Mouse (Mus musculus) heart, postnatal 0 days (tissue): ENCODE results near the gene Tmem259.

Source experiments
- CTCF ChIP-seq: IDR thresholded peaks from 2 replicates; pipeline ENCODE4 v1.5.1; 2016; ENCODE audit warnings: antibody characterized with exemption, control low read depth, low read depth
- EP300 ChIP-seq: IDR thresholded peaks from 2 replicates; pipeline ENCODE4 v1.6.1; 2016; ENCODE audit warnings: antibody characterized with exemption, low read depth

DNA sequence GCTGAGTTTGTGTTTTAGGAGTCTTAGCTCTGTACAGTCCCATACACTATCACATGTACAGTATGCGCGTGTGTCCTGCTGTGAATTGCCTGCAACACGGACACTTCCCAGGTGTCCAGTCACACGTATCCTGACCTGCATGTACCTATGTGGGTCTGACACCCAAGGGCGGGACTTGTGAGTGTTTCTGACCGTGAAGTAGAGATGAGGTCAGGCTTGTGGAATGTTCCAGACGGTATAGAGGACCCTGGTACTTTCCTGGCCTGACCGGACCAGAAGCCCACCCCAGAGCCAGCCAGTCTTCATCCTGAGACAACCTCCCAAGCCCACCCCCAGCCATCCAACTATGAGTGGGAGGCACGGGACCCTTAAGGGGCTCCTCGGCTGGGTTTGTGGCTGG, 31.5 kb upstream of the Tmem259 start:
- TF ChIP-seq CTCF (no peak), EP300 (no peak)
